Mouse (Mus musculus) testis, postnatal 14 days (tissue): ENCODE data around the gene Plekhh2.

Source experiments
- DNase-seq: peaks from one replicate; pipeline ENCODE4 v3.0.0; 2021; ENCODE audit warnings: low spot score

The Plekhh2 gene

DNA sequence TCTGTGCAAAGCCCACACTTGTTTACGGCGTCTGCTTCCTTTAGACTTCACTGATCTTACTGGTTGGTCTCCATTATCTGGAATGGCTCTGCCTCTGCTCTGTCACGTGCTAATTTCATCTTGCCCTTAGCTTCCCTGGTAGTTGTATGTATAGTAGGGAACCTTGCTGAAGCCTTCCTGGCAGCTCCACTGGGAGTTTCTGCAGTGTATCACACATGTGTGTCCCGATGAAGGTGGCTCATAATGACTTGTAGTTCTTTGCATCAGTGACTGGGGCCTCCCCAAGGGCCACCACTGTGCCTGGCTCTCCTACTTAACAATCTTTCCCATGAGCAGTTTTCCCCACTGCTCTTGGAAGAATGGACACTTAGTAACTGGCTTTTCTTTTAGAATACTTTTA is 96.9 kb downstream of the Plekhh2 start:
- DNase-seq: no peak

DNA sequence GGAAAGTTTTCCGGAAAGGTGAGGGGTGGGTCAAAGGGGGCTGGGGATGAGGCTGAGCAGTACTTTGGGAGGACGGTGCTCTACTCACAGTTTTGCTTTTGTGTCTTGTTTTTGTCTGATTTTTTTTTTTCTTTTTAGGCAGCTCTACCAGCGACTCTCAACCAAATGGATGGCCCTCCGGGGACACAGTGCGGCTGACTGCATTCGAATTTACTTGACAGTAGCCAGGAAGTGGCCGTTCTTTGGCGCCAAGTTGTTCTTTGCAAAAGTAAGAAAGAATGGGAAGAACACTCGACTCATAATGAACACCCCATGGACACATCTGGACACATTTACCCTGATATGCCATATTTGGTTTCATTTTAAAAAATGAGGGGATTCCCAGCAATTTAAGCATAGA is 99.8 kb downstream of the Plekhh2 start:
- DNase-seq: peak; percentile 33

DNA sequence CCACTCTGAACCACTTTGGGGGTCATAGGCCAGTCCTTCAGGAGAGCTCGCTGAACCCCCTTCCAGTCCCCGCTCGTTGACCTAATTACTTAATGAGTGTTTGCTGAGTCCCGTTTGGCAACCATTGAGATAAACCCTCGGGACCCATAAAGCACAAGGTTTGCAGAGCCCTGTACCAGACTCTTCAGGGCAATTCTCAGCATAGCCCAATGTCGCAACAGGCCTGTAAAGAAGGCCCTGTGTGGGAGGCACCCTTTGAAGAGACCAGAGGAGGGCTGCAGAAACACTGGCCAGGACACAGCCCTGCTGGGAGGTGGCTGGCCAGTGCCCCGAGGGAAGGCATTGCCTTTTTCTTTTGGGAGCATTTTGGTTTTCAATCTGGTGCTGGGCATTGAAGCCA is 100.3 kb downstream of the Plekhh2 start:
- DNase-seq: no peak

DNA sequence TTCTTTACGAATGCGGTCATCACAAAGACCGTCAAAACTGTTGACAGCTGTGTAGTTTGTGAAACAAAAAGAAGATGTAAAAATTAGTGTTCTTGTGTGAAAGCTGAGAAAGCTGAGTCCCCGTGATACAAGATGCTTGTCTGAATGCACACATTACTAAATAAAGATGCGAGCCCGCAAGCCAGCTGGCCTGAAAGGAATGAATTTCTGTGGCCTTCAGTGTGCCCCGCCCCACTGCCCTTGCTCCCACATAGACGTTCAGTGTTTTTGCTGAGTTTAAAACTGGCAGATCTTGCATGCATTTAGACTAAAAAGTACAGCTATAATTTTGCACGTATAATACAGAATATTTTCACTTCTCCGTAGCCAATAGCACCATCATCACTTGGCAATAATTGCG is 104.1 kb downstream of the Plekhh2 start:
- DNase-seq: no peak

DNA sequence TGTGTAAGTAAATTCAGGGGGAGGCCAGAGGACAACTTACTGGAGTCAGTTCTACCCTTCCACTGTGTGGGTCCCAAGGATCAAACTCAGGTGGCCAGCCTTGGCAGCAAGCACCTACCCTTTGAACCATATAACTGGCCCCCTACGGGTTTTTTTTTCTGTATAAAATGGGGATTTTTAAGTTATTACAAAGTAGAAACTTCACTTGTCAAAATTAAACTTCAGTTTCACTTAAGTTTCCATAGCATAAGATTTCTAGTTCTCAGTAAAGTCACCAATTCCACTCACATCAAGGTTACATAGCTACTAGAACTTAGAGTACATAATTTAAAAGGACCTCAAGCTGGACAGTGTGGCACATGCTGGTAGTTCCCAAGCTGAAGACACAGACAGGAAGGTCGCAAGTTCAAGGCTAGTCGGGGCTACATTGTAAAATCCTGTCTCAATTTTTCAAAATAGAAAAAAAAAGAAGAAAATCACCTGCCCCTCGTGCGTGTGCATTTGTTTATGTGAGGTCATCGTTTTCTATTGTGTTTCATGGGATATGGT is 104.9 kb downstream of the Plekhh2 start:
- no peak for DNase-seq

DNA sequence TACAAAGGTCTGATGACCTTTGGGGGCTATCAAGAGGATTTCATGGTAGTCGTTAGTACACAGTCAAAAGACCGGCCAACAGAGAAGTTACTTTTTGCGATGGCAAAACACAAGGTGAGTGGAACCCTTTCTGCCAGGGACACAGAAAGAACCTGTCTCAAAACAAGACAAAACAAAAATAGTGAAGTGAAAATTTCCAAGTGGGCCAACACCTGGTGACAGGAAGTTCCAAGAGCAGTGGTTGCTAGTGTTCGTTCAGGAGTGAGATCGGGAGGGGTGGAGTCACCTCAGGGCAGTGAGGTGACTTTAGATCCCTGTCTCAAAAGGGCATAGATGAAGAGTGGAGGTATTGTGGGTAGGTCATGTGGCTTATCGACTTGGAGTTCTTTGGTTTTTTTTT is 106.3 kb downstream of the Plekhh2 start:
- no peak for DNase-seq

DNA sequence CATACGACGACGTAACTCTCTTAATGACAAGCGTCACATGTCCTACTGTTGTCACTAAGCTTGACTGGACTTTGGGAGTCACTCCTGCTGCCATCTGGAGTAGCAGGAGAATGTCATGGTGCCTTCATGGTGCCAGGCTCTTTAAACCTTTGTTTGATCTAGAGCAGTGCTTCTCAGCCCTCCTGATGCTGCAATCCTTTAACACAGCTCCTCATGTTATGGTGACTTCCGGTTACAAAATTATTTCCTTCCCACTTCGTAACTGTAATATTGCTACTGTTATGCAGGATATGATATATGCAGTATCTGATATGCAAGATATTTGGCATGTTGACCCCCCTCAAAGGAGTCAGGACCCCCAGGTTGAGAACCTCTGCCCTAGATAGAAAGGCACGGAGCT is 107.4 kb downstream of the Plekhh2 start:
- DNase-seq: no peak

DNA sequence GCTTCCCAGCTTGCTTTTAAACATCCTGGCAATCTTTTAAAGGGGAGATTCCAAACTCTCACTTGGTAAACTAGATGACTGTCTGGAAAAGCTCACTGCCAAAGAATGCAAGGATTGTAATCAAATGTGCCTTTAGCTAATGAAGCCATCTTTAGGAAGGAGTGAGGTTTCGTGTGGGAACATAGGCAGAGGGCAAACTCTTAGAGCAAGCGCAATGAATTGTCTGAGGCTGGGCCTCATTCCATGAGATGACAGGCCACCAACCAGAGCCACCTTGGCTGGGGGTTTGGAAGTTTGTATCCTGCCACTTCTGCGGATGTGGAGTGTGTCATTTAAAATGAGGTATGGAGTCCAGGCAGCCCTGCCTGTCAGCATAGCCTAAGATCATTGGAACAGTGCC is 108.4 kb downstream of the Plekhh2 start:
- DNase-seq: no peak

DNA sequence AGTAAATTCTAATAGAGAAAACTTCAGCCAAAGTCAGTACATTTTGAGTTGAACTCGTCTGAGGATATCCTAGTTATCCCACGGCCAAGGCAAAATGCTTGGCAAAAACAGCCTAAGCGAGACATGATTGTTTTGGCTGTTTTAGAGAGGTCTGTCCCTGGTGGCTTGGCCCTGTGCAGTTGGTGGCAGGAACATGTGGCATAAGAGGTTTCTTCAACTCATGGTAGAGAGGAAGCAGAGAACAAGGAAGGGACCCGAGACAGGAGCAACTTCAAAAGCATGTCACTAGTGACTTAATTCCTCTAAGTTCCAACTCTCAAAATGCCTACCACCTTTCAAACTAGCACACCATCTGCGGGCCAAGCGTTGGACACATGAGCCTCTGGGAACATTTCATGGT is 108.9 kb downstream of the Plekhh2 start:
- no peak for DNase-seq

DNA sequence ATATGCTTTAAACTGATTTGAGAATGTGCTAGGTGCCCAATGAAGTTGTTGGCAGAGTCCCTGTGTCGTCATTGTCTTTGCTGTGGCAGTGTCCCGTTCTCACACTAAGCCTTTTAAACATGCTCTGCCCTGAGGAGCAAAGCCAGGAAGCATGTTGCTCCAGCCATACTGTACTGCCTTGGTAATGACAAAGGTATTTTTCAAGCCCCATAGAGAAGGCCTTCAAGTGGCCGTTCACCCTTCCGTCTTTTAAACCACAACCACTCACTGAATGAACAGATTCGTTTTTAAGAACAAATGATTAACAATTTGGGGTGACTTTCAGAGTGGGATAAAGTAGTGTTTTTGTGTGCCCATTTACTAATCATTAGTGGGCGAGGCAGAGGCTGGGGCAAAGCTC is 109.5 kb downstream of the Plekhh2 start:
- DNase-seq: no peak

DNA sequence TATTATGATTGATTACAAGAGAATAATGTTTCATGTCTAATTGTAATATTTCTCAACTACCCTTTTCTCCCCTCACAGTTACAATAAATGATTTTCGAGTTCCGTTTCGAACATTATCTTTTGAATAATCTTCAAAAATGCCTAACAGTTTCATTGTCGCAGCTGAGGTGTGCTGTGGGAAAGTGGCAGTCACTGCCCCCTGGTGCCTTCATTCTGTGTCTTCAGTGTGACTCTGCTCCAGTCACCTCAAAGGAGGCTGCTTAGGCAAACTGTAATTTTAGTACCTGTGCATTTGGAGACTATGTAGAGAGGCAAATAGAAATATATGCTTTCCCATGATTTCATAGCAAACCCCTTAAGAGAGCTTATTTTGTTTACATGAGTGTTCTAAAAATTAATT is 110.3 kb downstream of the Plekhh2 start:
- DNase-seq: no peak

DNA sequence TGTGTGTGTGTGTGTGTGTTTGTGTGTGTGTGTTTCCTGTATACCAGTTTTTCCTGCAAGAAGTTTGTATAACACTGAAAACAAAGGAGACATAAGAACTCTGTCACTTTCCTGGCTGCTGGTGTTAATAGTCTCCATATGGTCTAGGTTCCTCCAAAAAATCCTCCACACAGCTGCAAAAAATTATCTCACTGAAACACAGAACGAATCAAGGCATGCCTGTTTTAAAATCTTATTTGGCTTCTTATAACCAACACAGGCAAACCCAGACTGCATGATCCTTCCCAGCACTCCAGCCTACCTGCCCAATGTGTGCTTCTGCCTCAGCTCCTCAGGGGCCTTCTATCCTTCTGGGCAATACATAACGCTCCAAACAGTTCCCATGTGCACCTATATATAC is 111.2 kb downstream of the Plekhh2 start:
- DNase-seq: no peak

DNA sequence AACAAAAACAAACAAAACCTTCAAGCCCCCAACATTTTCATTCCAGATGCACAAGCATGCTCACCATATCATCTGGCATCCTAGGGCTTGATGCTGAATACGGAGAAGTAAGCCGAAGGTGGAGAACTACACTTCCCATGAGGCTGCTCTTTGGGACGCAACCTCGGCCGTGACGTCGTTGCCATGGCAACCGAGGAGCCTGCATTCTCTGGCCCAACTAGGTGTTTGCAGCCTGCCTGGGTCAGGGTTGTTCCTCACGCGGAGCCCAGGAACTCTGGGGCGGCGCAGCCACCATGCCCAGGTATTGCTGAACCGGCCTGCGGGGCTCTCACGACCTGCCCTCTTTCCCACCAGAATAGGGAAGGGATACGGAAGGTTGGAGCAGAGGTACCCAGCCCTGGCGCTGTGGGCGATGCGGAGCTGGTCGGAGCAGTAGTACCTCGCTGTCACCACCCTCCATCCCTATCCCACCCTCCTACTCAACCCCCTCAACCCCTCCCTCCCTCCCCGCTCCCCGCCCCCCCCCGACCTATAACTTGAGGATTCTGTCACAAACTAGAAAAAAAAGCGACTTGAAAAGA is 114.7 kb downstream of the Plekhh2 start, which contains the start of gene Dync2li1:
TSS of gene Dync2li1 (plus strand) at position 221 of the 581 bp plus-strand sequence.
- peak; percentile 90 for DNase-seq

DNA sequence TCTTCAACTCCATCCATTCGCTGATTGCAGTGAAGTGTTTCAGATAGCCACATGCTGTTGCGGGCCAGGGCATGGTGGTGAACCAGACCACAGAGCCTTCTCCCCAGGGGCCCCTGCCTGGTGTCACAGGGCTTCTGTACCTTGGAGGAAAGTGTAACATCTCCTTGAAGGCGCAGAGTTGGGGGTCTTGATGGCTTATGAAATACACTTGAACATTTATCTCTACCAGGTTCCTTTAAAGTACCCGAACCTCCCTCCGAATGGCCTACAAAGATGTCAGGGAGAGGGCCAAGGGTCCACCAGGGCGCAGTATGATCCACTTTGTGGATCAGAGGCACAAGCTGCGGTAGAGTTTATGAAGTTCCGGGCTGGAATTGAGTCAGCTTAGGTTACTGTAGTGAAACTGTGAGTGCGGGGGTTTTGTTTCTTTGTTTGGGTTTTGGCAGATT is 115.2 kb downstream of the Plekhh2 start:
- DNase-seq: no peak

DNA sequence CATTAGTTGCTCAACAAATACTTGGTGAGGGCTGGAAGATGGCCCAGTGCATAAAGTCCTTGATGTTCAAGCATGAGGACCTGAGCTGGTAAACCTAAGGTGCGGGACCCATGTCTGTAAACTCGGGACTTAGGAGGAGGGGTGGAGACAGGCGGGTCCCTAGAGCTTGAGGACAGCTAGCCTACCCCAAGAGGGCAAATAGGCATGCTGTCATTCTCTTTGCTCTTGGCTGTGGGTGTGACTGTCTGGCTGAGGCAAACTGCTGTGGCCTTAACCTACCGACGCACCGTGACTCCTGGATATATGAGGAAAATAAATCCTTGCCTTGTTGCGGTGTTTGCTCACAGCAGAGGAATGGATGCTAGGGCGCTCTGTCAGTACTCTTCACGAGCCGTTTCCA is 116.0 kb downstream of the Plekhh2 start:
- DNase-seq: no peak

DNA sequence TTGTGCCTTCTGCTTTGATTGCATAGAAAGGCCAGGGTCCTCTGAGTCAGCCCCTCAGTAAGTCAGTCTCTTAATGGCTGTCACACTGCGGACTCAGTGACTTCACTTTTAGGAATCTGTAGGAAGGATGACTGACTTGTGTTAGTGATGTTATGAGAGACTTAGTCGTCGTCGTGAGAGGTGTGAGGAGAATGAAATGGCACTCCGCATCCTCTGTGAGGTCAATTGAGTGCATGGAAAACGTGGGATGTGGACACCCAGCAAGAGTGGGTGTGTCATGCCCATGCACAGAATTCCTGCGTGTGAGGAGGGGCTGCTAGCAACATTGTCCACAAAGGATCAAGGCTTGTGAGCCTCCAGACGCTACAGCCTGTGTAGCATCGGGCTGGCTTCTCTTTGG is 116.9 kb downstream of the Plekhh2 start:
- no peak for DNase-seq

DNA sequence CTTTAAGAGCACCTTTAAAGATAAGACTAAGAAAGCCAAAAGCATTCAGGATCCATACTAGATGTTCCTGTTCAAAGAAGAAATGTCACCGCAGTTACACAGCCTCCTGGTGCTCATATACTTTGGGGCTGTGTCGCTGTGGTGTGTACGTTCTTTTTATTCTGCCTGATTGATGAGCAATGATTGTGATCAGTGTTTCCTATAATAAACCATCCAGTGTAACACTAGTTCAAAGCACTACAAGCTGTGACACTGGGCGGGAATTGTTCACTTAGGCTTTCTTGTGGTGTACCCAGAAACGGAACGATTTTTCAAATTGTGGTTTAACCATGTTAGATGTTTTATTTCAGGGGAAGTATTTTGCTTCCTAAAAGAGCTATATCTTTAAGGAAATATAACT is 120.1 kb downstream of the Plekhh2 start:
- DNase-seq: no peak

DNA sequence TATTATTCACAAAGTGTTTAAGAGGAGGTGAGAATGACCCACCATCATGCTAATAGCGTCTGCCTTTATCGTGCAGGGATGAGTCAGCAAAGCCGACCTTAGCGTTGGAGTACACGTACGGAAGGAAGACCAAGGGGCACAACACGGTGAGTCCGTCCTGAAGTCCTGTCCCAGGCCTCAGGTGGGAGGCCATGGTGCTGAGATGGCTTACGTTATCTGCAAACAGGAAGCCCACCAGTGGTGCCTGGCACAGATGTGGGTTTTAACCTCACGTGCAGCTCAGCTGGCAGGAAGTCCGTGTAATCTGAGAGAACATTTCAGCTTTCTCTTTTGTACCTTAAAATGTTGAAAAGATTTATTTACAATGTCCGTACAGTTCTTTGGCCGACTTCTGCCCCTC is 121.7 kb downstream of the Plekhh2 start:
- no peak for DNase-seq

DNA sequence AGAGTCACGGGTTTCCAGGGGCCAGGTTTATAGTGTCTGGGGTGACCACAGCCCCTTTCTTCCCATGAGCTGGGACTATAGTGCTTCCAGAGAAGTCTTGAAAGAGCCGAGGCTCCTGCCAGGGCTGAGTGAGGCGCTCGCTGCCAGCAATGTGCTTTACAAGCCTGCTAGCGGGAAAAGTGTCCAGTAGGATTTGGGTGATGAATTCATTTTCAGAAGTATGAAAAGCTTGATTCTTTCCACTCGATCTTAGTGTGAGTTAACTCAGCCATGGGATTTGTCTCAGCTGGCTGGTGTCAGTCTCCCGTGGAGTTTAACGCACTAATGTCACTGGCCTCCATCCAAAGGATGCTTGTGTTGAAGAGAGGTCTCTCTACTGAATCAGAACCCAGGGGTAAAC is 124.6 kb downstream of the Plekhh2 start:
- DNase-seq: no peak

DNA sequence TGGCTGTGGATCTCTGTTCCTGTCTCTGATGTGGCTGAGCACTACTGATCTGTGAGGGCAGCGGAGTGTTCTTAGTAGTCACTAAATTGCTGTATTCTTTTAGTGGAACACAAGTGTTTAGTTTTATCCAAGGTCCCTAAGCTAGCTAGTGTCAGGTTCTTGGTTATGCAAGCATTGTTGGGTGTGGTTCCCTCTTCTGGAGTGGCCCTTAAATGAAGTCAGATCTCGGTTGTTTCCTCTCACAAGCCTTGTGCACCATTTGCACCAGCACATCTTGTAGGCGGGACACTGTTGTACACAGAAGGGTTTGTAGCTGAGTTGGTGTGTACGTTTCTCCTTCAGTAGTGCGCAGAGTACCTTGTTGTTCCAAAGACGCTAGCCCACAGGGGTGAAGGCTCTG is 126.3 kb downstream of the Plekhh2 start:
- no peak for DNase-seq

DNA sequence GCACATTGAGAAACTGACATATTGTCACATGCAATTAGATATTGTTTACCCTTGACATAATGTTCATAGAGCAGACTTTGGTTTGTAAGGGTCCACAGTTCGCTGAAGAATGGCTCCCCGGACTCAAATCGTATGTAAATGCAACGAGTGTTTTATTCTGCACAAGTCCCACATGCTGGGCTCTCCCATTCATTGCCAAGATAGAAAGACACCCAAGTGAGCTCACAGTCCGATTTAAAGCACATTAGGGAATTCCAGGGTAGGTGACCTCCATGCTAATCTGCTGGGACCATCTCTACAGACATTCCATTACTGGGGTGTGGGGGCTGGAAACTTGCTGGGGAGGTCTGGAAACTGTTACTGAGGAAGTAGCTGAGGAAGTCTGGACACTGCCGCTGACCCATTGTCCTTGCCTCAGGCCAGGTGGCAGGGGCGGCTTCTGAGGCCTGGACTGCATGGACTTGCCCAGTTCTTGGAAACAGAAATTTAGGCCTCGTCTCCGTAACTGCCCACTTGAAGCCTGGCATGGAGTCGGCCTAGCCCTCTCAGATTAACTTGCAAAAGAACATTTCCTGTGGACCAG is 128.2 kb downstream of the Plekhh2 start:
- no peak for DNase-seq

DNA sequence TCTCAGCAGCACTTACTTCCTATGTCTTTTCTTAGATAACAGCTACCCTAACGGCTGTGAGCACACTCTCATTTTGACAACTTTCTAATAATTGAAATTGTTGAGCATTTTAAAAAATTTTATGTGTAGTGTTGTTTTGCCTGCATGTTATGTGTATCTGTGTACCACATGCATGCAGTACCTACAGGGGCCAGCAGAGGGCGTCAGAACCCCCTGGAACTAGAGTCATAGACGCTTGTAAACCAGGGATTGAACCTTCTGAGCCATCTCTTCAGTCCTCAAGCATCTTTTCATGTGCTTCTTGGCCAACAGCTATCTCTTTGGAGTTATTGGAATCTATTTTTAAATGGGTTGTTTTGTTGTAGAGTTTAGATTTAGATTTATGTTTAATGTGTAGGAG is 130.2 kb downstream of the Plekhh2 start:
- peak; percentile 34 for DNase-seq

DNA sequence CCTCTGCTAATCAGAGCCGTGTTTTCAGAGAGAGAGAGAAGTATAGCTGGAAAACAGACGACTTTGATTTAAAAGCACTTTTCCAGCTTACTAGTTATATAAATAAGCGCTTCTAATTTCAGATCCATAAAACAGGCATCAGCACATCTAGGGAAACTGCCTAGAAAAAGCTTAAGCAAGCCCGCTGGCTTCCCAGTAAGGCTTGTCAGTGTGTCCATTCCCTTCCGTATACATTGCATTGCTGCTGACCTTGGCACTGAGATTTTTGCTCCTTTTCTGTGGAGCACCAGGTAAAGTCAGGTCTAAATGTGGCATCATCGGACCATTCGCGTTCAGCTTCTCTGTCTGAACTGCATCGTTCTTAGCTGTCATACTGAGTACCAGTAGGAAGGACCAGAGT is 130.6 kb downstream of the Plekhh2 start:
- no peak for DNase-seq
